Mouse (Mus musculus) liver, embryonic 14.5 days (tissue): ENCODE measurements around the gene Slc38a1. TPM values are rescaled to one million over a fixed set of nuclear protein-coding genes. Genes with fewer than 3 reads are reported as not detected.
A peak's percentile ranks its signal among the peaks of the same experiment; 100 is the strongest.

Source experiments
- ATAC-seq: fragments of 200-750 bp; cut with Nextera tagmentation; 2 replicates; pipeline ENCODE4 v1.8.0; 2017; ENCODE audit warnings: moderate number of reproducible peaks, mild to moderate bottlenecking, moderate library complexity; ENCODE audit not compliant: insufficient read depth
- DNase-seq, 3 experiments: peaks; one replicate each; pipeline ENCODE4 v3.0.0-alpha.2; 2012 to 2013; ENCODE audit warnings: low read depth in 3 of 3, low spot score in 3 of 3
- H3K27ac ChIP-seq: fragments of 300-500 bp; sonication (generic); 2 replicates; pipeline ENCODE4 v1.5.1; 2014; ENCODE audit warnings: moderate library complexity, mild to moderate bottlenecking, control low read depth, inconsistent platforms
- H3K27me3 ChIP-seq: fragments of 300-500 bp; sonication (generic); 2 replicates; pipeline ENCODE4 v1.6.1; 2014; ENCODE audit warnings: mild to moderate bottlenecking, low read length, moderate library complexity; ENCODE audit not compliant: control insufficient read depth, insufficient read depth
- H3K36me3 ChIP-seq: fragments of 300-500 bp; sonication (generic); replicated peaks from 2 replicates; pipeline ENCODE4 v1.6.1; 2014; ENCODE audit warnings: low read depth; ENCODE audit not compliant: control insufficient read depth, insufficient read depth
- H3K4me1 ChIP-seq, 2 experiments: fragments of 200-500 bp in 1 of 2; fragments of 300-500 bp in 1 of 2; sonication (generic) in 1 of 2; replicated peaks; 2 replicates each; pipeline ENCODE4 v1.6.1; 2012 to 2014; ENCODE audit warnings: antibody characterized with exemption in 1 of 2, inconsistent platforms in 1 of 2, low read length in 1 of 2; ENCODE audit not compliant: control insufficient read depth in 2 of 2, insufficient read depth in 2 of 2
- H3K4me2 ChIP-seq: fragments of 300-500 bp; sonication (generic); 2 replicates; pipeline ENCODE4 v1.6.1; 2014; ENCODE audit warnings: low read depth, mild to moderate bottlenecking, control low read depth, moderate library complexity
- H3K4me3 ChIP-seq, 2 experiments: fragments of 200-500 bp in 1 of 2; fragments of 300-500 bp in 1 of 2; sonication (generic) in 1 of 2; 2 replicates each; pipeline ENCODE4 v1.5.1; 2012 to 2014; ENCODE audit warnings: low read depth in 2 of 2, low read length in 2 of 2, mild to moderate bottlenecking in 2 of 2, control low read depth in 1 of 2, inconsistent platforms in 1 of 2, moderate library complexity in 1 of 2; ENCODE audit not compliant: insufficient read depth in 1 of 2
- H3K9ac ChIP-seq: fragments of 300-500 bp; sonication (generic); replicated peaks from 2 replicates; pipeline ENCODE4 v1.6.1; 2014; ENCODE audit warnings: mild to moderate bottlenecking, control low read depth, moderate library complexity
- H3K9me3 ChIP-seq: fragments of 300-500 bp; sonication (generic); 2 replicates; pipeline ENCODE4 v1.6.1; 2016; ENCODE audit warnings: low read length, mixed read lengths; ENCODE audit not compliant: control insufficient read depth
- CTCF ChIP-seq: IDR thresholded peaks from 2 replicates; pipeline ENCODE4 v1.5.1; 2016; ENCODE audit warnings: antibody characterized with exemption, low read depth, control low read depth
- EP300 ChIP-seq: IDR thresholded peaks from 2 replicates; pipeline ENCODE4 v1.6.1; 2016; ENCODE audit warnings: antibody characterized with exemption, low read depth
- WGBS: fragments of 180-500 bp; shearing (Covaris S2); extraction: QIAGEN DNeasy Blood & Tissue Kit; methylation state at CpG from one replicate; pipeline ENCODE4 v1.1.7; 2014; ENCODE audit not compliant: insufficient replicate concordance; 5-methylcytosine and 5-hydroxymethylcytosine counted together
- polyA plus RNA-seq, 2 experiments: library from polyadenylated mRNA; depleted of rRNA in 1 of 2; stranded (reverse) in 1 of 2; unstranded in 1 of 2; fragments of >200 nt; fragmentation: Nextera tagmentation in 1 of 2; extraction: Ambion mirVana in 1 of 2; gene quantifications; 2 replicates each; pipeline versions ENCODE4 v1.2.1 to v1.2.3; 2012 to 2014

The Slc38a1 gene
- polyA plus RNA-seq, 2 experiments = 9.3 to 15.5 TPM

DNA sequence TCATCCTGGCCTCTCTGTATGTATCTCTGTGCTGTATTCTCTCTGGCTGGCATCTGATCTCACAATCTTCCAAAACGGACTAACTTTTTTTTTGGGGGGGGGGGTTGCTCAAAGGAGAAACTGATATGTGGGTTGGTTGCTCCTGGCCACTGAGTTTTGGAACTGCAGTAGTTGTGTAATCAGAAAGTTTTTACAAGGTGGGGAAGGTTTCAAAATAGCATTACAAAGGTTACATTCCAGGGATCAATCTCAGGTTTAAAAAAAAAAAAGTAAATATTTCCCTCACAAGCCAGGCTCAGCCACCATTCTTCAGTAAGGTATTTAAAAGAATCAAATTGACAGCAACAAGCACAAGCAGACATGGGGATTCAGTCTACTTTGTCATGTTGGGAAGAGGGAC, 31.4 kb upstream of the Slc38a1 start:
- Histone ChIP-seq H3K4me1 (peaks cover 0 to 18% of the 10 kb centered on the region in 2 experiments; a peak in 2 of 4 replicates), H3K27me3 (no peaks in the 10 kb centered on the region; the same call in 1 of the 2 replicates), H3K9me3 (no peaks in the 10 kb centered on the region), H3K9ac (no peak overlapping the region), H3K36me3 (no peaks in the 10 kb centered on the region), H3K4me3 (no peak overlapping the region), H3K4me2 (no peak overlapping the region), H3K27ac (no peak overlapping the region)
- DNase-seq = no peak
- 30% methylated on average over 1 of the region's 1 CpGs for WGBS
- ATAC-seq = no peak
- TF ChIP-seq CTCF (no peak), EP300 (no peak)

GRCm38 (mm10) chr15:96669721-96670120, 27.0 kb upstream of the Slc38a1 start:
- Histone ChIP-seq H3K27ac (no peak overlapping the region), H3K9me3 (no peaks in the 10 kb centered on the region), H3K9ac (no peak overlapping the region), H3K4me1 (peaks cover 0 to 9% of the 10 kb centered on the region in 2 experiments; a peak in 2 of 4 replicates), H3K4me2 (no peak overlapping the region), H3K27me3 (no peaks in the 10 kb centered on the region), H3K36me3 (no peaks in the 10 kb centered on the region), H3K4me3 (no peak overlapping the region)
- TF ChIP-seq EP300 (no peak), CTCF (no peak)
- ATAC-seq (no peak), DNase-seq (no peak)
- WGBS = 42% methylated on average over 6 of the region's 6 CpGs

DNA sequence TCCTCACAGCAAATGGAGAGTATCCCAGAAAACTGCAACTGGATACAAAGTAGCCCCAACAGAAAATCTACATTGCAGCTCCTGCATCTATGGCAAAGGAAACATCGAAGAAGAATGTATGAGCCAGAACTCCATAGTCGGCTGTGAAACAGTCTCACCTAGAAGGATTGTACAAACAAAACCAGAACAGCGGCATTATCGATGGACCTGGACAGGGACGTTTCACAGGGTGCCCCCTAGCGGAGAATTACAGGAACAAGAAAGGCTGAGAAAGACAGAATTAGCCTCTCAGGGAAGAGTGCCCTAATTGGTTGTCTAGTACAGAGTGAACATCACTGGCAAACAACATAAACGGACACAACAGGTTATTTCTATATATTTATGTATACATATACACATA, 23.9 kb upstream of the Slc38a1 start:
- Histone ChIP-seq H3K36me3 (no peaks in the 10 kb centered on the region), H3K4me1 (peaks cover 0 to 2% of the 10 kb centered on the region in 2 experiments; a peak in 2 of 4 replicates), H3K9ac (no peak overlapping the region), H3K4me3 (peak overlapping the region in 1 of 2 experiments; percentile 23; a peak in 1 of 4 replicates), H3K4me2 (peak overlapping the region; percentile 67), H3K27me3 (no peaks in the 10 kb centered on the region), H3K9me3 (no peaks in the 10 kb centered on the region), H3K27ac (no peak overlapping the region)
- peak; percentile 50; the same call in 1 of the 2 replicates for ATAC-seq
- peak; percentile 52 to 65 (median 55) for DNase-seq
- WGBS = 3% methylated on average over 7 of the region's 7 CpGs
- no peak for TF ChIP-seq EP300
- peak; percentile 88 for TF ChIP-seq CTCF

DNA sequence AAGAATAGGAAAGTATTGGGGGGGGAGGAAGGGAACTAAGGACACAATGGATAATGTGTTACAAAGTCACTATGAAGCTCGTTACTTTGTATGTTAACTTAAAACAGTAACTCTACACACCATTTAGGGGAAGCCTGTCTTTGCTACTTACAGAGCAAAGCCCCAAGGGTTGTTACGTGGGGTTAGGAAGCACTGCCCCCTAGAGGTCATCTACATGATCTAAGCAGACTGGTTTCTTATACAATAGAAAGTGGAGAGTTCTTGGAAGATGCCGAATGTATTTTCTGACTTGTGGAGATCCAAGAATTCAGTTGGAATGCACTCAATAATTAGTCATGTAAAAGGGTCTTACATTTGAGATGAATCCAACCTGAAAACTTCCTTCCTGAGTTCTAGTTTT, 23.2 kb upstream of the Slc38a1 start:
- no peak overlapping the region for H3K4me3 ChIP-seq
- no peak overlapping the region for H3K9ac ChIP-seq
- no peaks in the 10 kb centered on the region for H3K27me3 ChIP-seq
- H3K27ac ChIP-seq = no peak overlapping the region
- peak; percentile 70 to 73 (median 71) for DNase-seq
- 3% methylated on average over 3 of the region's 3 CpGs for WGBS
- H3K9me3 ChIP-seq = no peaks in the 10 kb centered on the region
- TF ChIP-seq EP300 = no peak
- TF ChIP-seq CTCF = peak; percentile 80
- H3K4me1 ChIP-seq = peaks cover 0 to 2% of the 10 kb centered on the region in 2 experiments; a peak in 2 of 4 replicates
- no peaks in the 10 kb centered on the region for H3K36me3 ChIP-seq
- ATAC-seq = peak; percentile 73; the same call in 1 of the 2 replicates
- H3K4me2 ChIP-seq = peak overlapping the region; percentile 67

- no peak for DNase-seq
- H3K36me3 ChIP-seq = no peaks in the 10 kb centered on the region
- H3K27ac ChIP-seq = no peak overlapping the region
- H3K27me3 ChIP-seq = no peaks in the 10 kb centered on the region
- H3K4me2 ChIP-seq = no peak overlapping the region
- no peaks in the 10 kb centered on the region for H3K9me3 ChIP-seq
- peak; percentile 26; the same call in 1 of the 2 replicates for ATAC-seq
- peaks cover 0 to 3% of the 10 kb centered on the region in 2 experiments; a peak in 1 of 4 replicates for H3K4me1 ChIP-seq
- H3K9ac ChIP-seq = no peak overlapping the region
- 30% methylated on average over 13 of the region's 13 CpGs for WGBS
- no peak overlapping the region for H3K4me3 ChIP-seq
- TF ChIP-seq EP300 (no peak), CTCF (no peak)
These were observed 18.0 kb upstream of the Slc38a1 start for GRCm38 (mm10) chr15:96660590-96661141.
